Mouse (Mus musculus): Measurements from ENCODE around the gene Dcaf8. TPM values are rescaled to one million over a fixed set of nuclear protein-coding genes. Genes with fewer than 3 reads are reported as not detected.
A peak's percentile ranks its signal among the peaks of the same experiment; 100 is the strongest.

Gene Dcaf8
- polyA plus RNA-seq, 1 experiment from 2014 or later, result 85.4 TPM

GRCm38 (mm10) chr1:172207111-172207584, 59.3 kb downstream of the Dcaf8 start:
- Histone ChIP-seq H3K4me2 (peak overlapping the region; percentile 78), H3K36me3 (ENCODE audit: control insufficient read depth, insufficient read depth, low read length) (no peaks in the 10 kb centered on the region), H3K9ac (ENCODE audit: low read depth, low read length) (peak overlapping the region; percentile 91; the same call in 1 of the 2 replicates), H3K27ac (ENCODE audit: low read depth, low read length) (peak overlapping the region; percentile 87), H3K27me3 (ENCODE audit: control insufficient read depth, insufficient read depth, low read length) (no peaks in the 10 kb centered on the region), H3K4me1 (ENCODE audit: control insufficient read depth, insufficient read depth, low read length) (peaks cover 45% of the 10 kb centered on the region), H3K4me3 (ENCODE audit: low read depth, low read length) (peak overlapping the region; percentile 82; the same call in 1 of the 2 replicates), H3K9me3 (replicated peaks; ENCODE audit: control insufficient read depth, low read length) (no peaks in the 10 kb centered on the region)
- WGBS (ENCODE audit: insufficient replicate concordance), result 22% methylated on average over 7 of the region's 7 CpGs
- no peak for ATAC-seq (replicated peaks; ENCODE audit: insufficient number of reproducible peaks, low FRiP score, low TSS enrichment)

- Histone ChIP-seq H3K27ac (ENCODE audit: low read depth, low read length) (no peak overlapping the region), H3K36me3 (ENCODE audit: control insufficient read depth, insufficient read depth, low read length) (no peaks in the 10 kb centered on the region), H3K4me2 (no peak overlapping the region), H3K27me3 (ENCODE audit: control insufficient read depth, insufficient read depth, low read length) (no peaks in the 10 kb centered on the region), H3K9me3 (replicated peaks; ENCODE audit: control insufficient read depth, low read length) (no peaks in the 10 kb centered on the region), H3K4me1 (ENCODE audit: control insufficient read depth, insufficient read depth, low read length) (peaks cover 9% of the 10 kb centered on the region), H3K9ac (ENCODE audit: low read depth, low read length) (0 out of 2 replicates have a peak overlapping the region, but pooled peaks have one; percentile 34), H3K4me3 (ENCODE audit: low read depth, low read length) (no peak overlapping the region)
- 47% methylated on average over 5 of the region's 5 CpGs for WGBS (ENCODE audit: insufficient replicate concordance)
- ATAC-seq (replicated peaks; ENCODE audit: insufficient number of reproducible peaks, low FRiP score, low TSS enrichment), result no peak
Measured at GRCm38 (mm10) chr1:172212776-172213175, 64.9 kb downstream of the Dcaf8 start.

GRCm38 (mm10) chr1:172213771-172214170, 65.9 kb downstream of the Dcaf8 start:
- no peak overlapping the region for H3K4me2 ChIP-seq
- no peak overlapping the region for H3K4me3 ChIP-seq (ENCODE audit: low read depth, low read length)
- 83% methylated on average over 4 of the region's 4 CpGs for WGBS (ENCODE audit: insufficient replicate concordance)
- H3K9ac ChIP-seq (ENCODE audit: low read depth, low read length), result no peak overlapping the region
- no peak for ATAC-seq (replicated peaks; ENCODE audit: insufficient number of reproducible peaks, low FRiP score, low TSS enrichment)
- H3K36me3 ChIP-seq (ENCODE audit: control insufficient read depth, insufficient read depth, low read length), result no peaks in the 10 kb centered on the region
- no peak overlapping the region for H3K27ac ChIP-seq (ENCODE audit: low read depth, low read length)
- H3K9me3 ChIP-seq (replicated peaks; ENCODE audit: control insufficient read depth, low read length), result no peaks in the 10 kb centered on the region
- H3K4me1 ChIP-seq (ENCODE audit: control insufficient read depth, insufficient read depth, low read length), result peaks cover 19% of the 10 kb centered on the region
- H3K27me3 ChIP-seq (ENCODE audit: control insufficient read depth, insufficient read depth, low read length), result no peaks in the 10 kb centered on the region

GRCm38 (mm10) chr1:172214748-172215147, 66.9 kb downstream of the Dcaf8 start:
- H3K36me3 ChIP-seq (ENCODE audit: control insufficient read depth, insufficient read depth, low read length), result no peaks in the 10 kb centered on the region
- 61% methylated on average over 3 of the region's 3 CpGs for WGBS (ENCODE audit: insufficient replicate concordance)
- H3K27me3 ChIP-seq (ENCODE audit: control insufficient read depth, insufficient read depth, low read length), result no peaks in the 10 kb centered on the region
- no peak for ATAC-seq (replicated peaks; ENCODE audit: insufficient number of reproducible peaks, low FRiP score, low TSS enrichment)
- no peak overlapping the region for H3K9ac ChIP-seq (ENCODE audit: low read depth, low read length)
- H3K9me3 ChIP-seq (replicated peaks; ENCODE audit: control insufficient read depth, low read length), result no peaks in the 10 kb centered on the region
- no peak overlapping the region for H3K27ac ChIP-seq (ENCODE audit: low read depth, low read length)
- H3K4me3 ChIP-seq (ENCODE audit: low read depth, low read length), result no peak overlapping the region
- H3K4me1 ChIP-seq (ENCODE audit: control insufficient read depth, insufficient read depth, low read length), result peaks cover 27% of the 10 kb centered on the region
- H3K4me2 ChIP-seq, result no peak overlapping the region

GRCm38 (mm10) chr1:172217148-172217547, 69.3 kb downstream of the Dcaf8 start:
- H3K27ac ChIP-seq (ENCODE audit: low read depth, low read length), result peak overlapping the region; percentile 88
- peak; percentile 19; the same call in 1 of the 2 replicates for ATAC-seq (replicated peaks; ENCODE audit: insufficient number of reproducible peaks, low FRiP score, low TSS enrichment)
- H3K9ac ChIP-seq (ENCODE audit: low read depth, low read length), result peak overlapping the region; percentile 69
- 0% methylated on average over 5 of the region's 5 CpGs for WGBS (ENCODE audit: insufficient replicate concordance)
- peak overlapping the region; percentile 27; the same call in 1 of the 2 replicates for H3K4me3 ChIP-seq (ENCODE audit: low read depth, low read length)
- no peaks in the 10 kb centered on the region for H3K9me3 ChIP-seq (replicated peaks; ENCODE audit: control insufficient read depth, low read length)
- H3K36me3 ChIP-seq (ENCODE audit: control insufficient read depth, insufficient read depth, low read length), result no peaks in the 10 kb centered on the region
- no peaks in the 10 kb centered on the region for H3K27me3 ChIP-seq (ENCODE audit: control insufficient read depth, insufficient read depth, low read length)
- H3K4me1 ChIP-seq (ENCODE audit: control insufficient read depth, insufficient read depth, low read length), result peaks cover 51% of the 10 kb centered on the region
- H3K4me2 ChIP-seq, result peak overlapping the region; percentile 59

- no peaks in the 10 kb centered on the region for H3K9me3 ChIP-seq (replicated peaks; ENCODE audit: control insufficient read depth, low read length)
- WGBS (ENCODE audit: insufficient replicate concordance), result 45% methylated on average over 15 of the region's 15 CpGs
- ATAC-seq (replicated peaks; ENCODE audit: insufficient number of reproducible peaks, low FRiP score, low TSS enrichment), result no peak
- no peaks in the 10 kb centered on the region for H3K36me3 ChIP-seq (ENCODE audit: control insufficient read depth, insufficient read depth, low read length)
- H3K9ac ChIP-seq (ENCODE audit: low read depth, low read length), result peak overlapping the region; percentile 59
- H3K27me3 ChIP-seq (ENCODE audit: control insufficient read depth, insufficient read depth, low read length), result no peaks in the 10 kb centered on the region
- peak overlapping the region; percentile 91 for H3K27ac ChIP-seq (ENCODE audit: low read depth, low read length)
- H3K4me3 ChIP-seq (ENCODE audit: low read depth, low read length), result peak overlapping the region; percentile 23
- peak overlapping the region; percentile 49 for H3K4me2 ChIP-seq
- peaks cover 49% of the 10 kb centered on the region for H3K4me1 ChIP-seq (ENCODE audit: control insufficient read depth, insufficient read depth, low read length)
Measured at GRCm38 (mm10) chr1:172218164-172218910, 70.5 kb downstream of the Dcaf8 start.

GRCm38 (mm10) chr1:172219451-172220406, 71.8 kb downstream of the Dcaf8 start, which contains the start of gene Casq1:
TSS of gene Casq1 (minus strand) at chr1:172219868.
- Histone ChIP-seq H3K36me3 (ENCODE audit: control insufficient read depth, insufficient read depth, low read length) (no peaks in the 10 kb centered on the region), H3K9ac (ENCODE audit: low read depth, low read length) (peak within 1 kb of the TSS; percentile 59), H3K27me3 (ENCODE audit: control insufficient read depth, insufficient read depth, low read length) (no peaks in the 10 kb centered on the region), H3K4me2 (peak within 1 kb of the TSS; percentile 49), H3K4me3 (ENCODE audit: low read depth, low read length) (peak within 1 kb of the TSS; percentile 23), H3K27ac (ENCODE audit: low read depth, low read length) (peak within 1 kb of the TSS; percentile 91), H3K9me3 (replicated peaks; ENCODE audit: control insufficient read depth, low read length) (no peaks in the 10 kb centered on the region), H3K4me1 (ENCODE audit: control insufficient read depth, insufficient read depth, low read length) (peaks cover 50% of the 10 kb centered on the region)
- 60% methylated on average over 19 of the region's 19 CpGs for WGBS (ENCODE audit: insufficient replicate concordance)
- ATAC-seq (replicated peaks; ENCODE audit: insufficient number of reproducible peaks, low FRiP score, low TSS enrichment), result peak; percentile 27; the same call in 1 of the 2 replicates

GRCm38 (mm10) chr1:172220414-172220813, 72.5 kb downstream of the Dcaf8 start:
- Histone ChIP-seq H3K27me3 (ENCODE audit: control insufficient read depth, insufficient read depth, low read length) (no peaks in the 10 kb centered on the region), H3K4me2 (peak overlapping the region; percentile 49), H3K27ac (ENCODE audit: low read depth, low read length) (peak overlapping the region; percentile 91), H3K36me3 (ENCODE audit: control insufficient read depth, insufficient read depth, low read length) (no peaks in the 10 kb centered on the region), H3K9ac (ENCODE audit: low read depth, low read length) (no peak overlapping the region), H3K4me3 (ENCODE audit: low read depth, low read length) (no peak overlapping the region), H3K9me3 (replicated peaks; ENCODE audit: control insufficient read depth, low read length) (no peaks in the 10 kb centered on the region), H3K4me1 (ENCODE audit: control insufficient read depth, insufficient read depth, low read length) (peaks cover 50% of the 10 kb centered on the region)
- 29% methylated on average over 10 of the region's 10 CpGs for WGBS (ENCODE audit: insufficient replicate concordance)
- ATAC-seq (replicated peaks; ENCODE audit: insufficient number of reproducible peaks, low FRiP score, low TSS enrichment), result peak; percentile 37; the same call in 1 of the 2 replicates
